Mouse (Mus musculus) common myeloid progenitor, adult 5-6 weeks (primary cell): ENCODE results near the gene Actn3. TPM values are rescaled to one million over a fixed set of nuclear protein-coding genes. Genes with fewer than 3 reads are reported as not detected.
"Not testable (repeated sequence)": the region's sequence is repeated elsewhere in the genome, so short reads cannot be mapped to it uniquely, and the experiment has no call there.

Source experiments
- ATAC-seq: replicated peaks from 2 replicates; pipeline ENCODE4 v1.8.0; 2016; ENCODE audit warnings: low read depth, mild to moderate bottlenecking, moderate TSS enrichment, inconsistent platforms; ENCODE audit not compliant: poor library complexity, severe bottlenecking
- total RNA-seq: library from RNA; stranded (forward); fragments of 200-1000, 187-1606 nt; gene quantifications from 2 replicates; pipeline ENCODE4 v1.2.3, GENCODE M21; 2017

Gene Actn3
- 0.37 TPM in 1 of 2 replicates, not detected in the other for total RNA-seq

- ATAC-seq: peak; percentile 10; the same call in 1 of the 2 replicates
Observed at GRCm38 (mm10) chr19:4877785-4878184, at the start of gene Actn3. TSS of gene Actn3 (minus strand) at chr19:4877909.

GRCm38 (mm10) chr19:4925121-4925860 is 47.6 kb upstream of the Actn3 start:
- no peak for ATAC-seq

- no peak for ATAC-seq
Observed at GRCm38 (mm10) chr19:4919652-4920051, 41.9 kb upstream of the Actn3 start.

- no peak for ATAC-seq
Observed at GRCm38 (mm10) chr19:4916827-4917226, 39.1 kb upstream of the Actn3 start.

- no peak for ATAC-seq
Observed at GRCm38 (mm10) chr19:4915924-4916603, 38.4 kb upstream of the Actn3 start.

GRCm38 (mm10) chr19:4909376-4909775 is 31.7 kb upstream of the Actn3 start:
- ATAC-seq: no peak

GRCm38 (mm10) chr19:4908107-4908506 is 30.4 kb upstream of the Actn3 start:
- ATAC-seq: no peak

- peak; percentile 89 for ATAC-seq
Observed at GRCm38 (mm10) chr19:4905979-4906794, 28.5 kb upstream of the Actn3 start, which contains the start of gene Bbs1. TSS of gene Bbs1 (minus strand) at chr19:4906628.

GRCm38 (mm10) chr19:4899888-4900287 is 22.2 kb upstream of the Actn3 start:
- no peak for ATAC-seq

GRCm38 (mm10) chr19:4898972-4899371 is 21.3 kb upstream of the Actn3 start:
- ATAC-seq: no peak

- no peak for ATAC-seq
Observed at GRCm38 (mm10) chr19:4896780-4897520, 19.2 kb upstream of the Actn3 start.

GRCm38 (mm10) chr19:4891798-4892197 is 14.1 kb upstream of the Actn3 start:
- ATAC-seq: peak; percentile 68; the same call in 1 of the 2 replicates

GRCm38 (mm10) chr19:4889791-4890190 is 12.1 kb upstream of the Actn3 start:
- ATAC-seq: no peak

- no peak for ATAC-seq
Observed at GRCm38 (mm10) chr19:4883961-4884360, 6.3 kb upstream of the Actn3 start.

- ATAC-seq: no peak
Observed at GRCm38 (mm10) chr19:4879324-4879703, 1.6 kb upstream of the Actn3 start.

GRCm38 (mm10) chr19:4878405-4879323 is 955 bp upstream of the Actn3 start, which contains the start of gene Zdhhc24:
TSS of gene Zdhhc24 (plus strand) at chr19:4878668.
- peak; percentile 99 for ATAC-seq

GRCm38 (mm10) chr19:4876755-4877154 is 954 bp downstream of the Actn3 start:
- ATAC-seq: no peak

- no peak for ATAC-seq
Observed at GRCm38 (mm10) chr19:4876241-4876640, 1.5 kb downstream of the Actn3 start.

GRCm38 (mm10) chr19:4874613-4875012 is 3.1 kb downstream of the Actn3 start:
- not testable (repeated sequence) for ATAC-seq
